Mouse (Mus musculus) midbrain, postnatal 0 days (tissue): ENCODE measurements around the gene Lmx1a. TPM values are rescaled to one million over a fixed set of nuclear protein-coding genes. Genes with fewer than 3 reads are reported as not detected.

Experiments used
- ATAC-seq: fragments of 200-750 bp; cut with Nextera tagmentation; 2 replicates; pipeline ENCODE4 v1.8.0; 2017; ENCODE audit warnings: moderate number of reproducible peaks, mild to moderate bottlenecking, moderate TSS enrichment, moderate library complexity; ENCODE audit not compliant: low FRiP score
- DNase-seq: peaks from one replicate; pipeline ENCODE4 v3.0.0-alpha.2; 2015; ENCODE audit warnings: low spot score
- H3K27ac ChIP-seq: fragments of 300-500 bp; sonication (generic); 2 replicates; pipeline ENCODE4 v1.5.1; 2014; ENCODE audit warnings: low read depth, mild to moderate bottlenecking, low read length, mixed read lengths
- H3K27me3 ChIP-seq: fragments of 300-500 bp; sonication (generic); 2 replicates; pipeline ENCODE4 v1.6.1; 2014; ENCODE audit warnings: low read length, control low read depth, mixed read lengths; ENCODE audit not compliant: insufficient read depth
- H3K36me3 ChIP-seq: fragments of 300-500 bp; sonication (generic); 2 replicates; pipeline ENCODE4 v1.6.1; 2014; ENCODE audit warnings: low read length, control low read depth, mixed read lengths; ENCODE audit not compliant: insufficient read depth
- H3K4me1 ChIP-seq: fragments of 300-500 bp; sonication (generic); 2 replicates; pipeline ENCODE4 v1.6.1; 2014; ENCODE audit warnings: mild to moderate bottlenecking, control low read depth, antibody characterized with exemption, low read length, mixed read lengths; ENCODE audit not compliant: insufficient read depth
- H3K4me2 ChIP-seq: fragments of 300-500 bp; sonication (generic); 2 replicates; pipeline ENCODE4 v1.6.1; 2014; ENCODE audit warnings: low read depth, mild to moderate bottlenecking, low read length, mixed read lengths; ENCODE audit not compliant: poor library complexity, severe bottlenecking
- H3K4me3 ChIP-seq: fragments of 300-500 bp; sonication (generic); 2 replicates; pipeline ENCODE4 v1.5.1; 2014; ENCODE audit warnings: low read depth, mild to moderate bottlenecking, low read length, moderate library complexity
- H3K9ac ChIP-seq: fragments of 300-500 bp; sonication (generic); replicated peaks from 2 replicates; pipeline ENCODE4 v1.6.1; 2014; ENCODE audit warnings: mild to moderate bottlenecking, low read length, moderate library complexity, mixed read lengths; ENCODE audit not compliant: poor library complexity, severe bottlenecking
- H3K9me3 ChIP-seq: fragments of 300-500 bp; sonication (generic); 2 replicates; pipeline ENCODE4 v1.6.1; 2016; ENCODE audit warnings: low read length, control low read depth
- CTCF ChIP-seq: IDR thresholded peaks from 2 replicates; pipeline ENCODE4 v1.5.1; 2016; ENCODE audit warnings: antibody characterized with exemption, mild to moderate bottlenecking
- WGBS: fragments of 180-500 bp; shearing (Covaris S2); extraction: QIAGEN DNeasy Blood & Tissue Kit; methylation state at CpG from one replicate; pipeline ENCODE4 v1.1.7; 2014; 5-methylcytosine and 5-hydroxymethylcytosine counted together
- polyA plus RNA-seq: library from polyadenylated mRNA; unstranded; fragments of >200 nt; fragmentation: Nextera tagmentation; extraction: Ambion mirVana; gene quantifications from 2 replicates; pipeline ENCODE4 v1.2.1, GENCODE M21; 2015
- total RNA-seq: library from RNA; depleted of rRNA; stranded (reverse); fragments of >200 nt; gene quantifications from 2 replicates; pipeline ENCODE4 v1.2.3, GENCODE M21; 2014

The Lmx1a gene
- total and polyA plus RNA-seq, 2 experiments from 2014 or later, result 3.2 to 6.3 TPM

- peaks cover 65% of the 10 kb centered on the region for H3K27me3 ChIP-seq
- H3K4me3 ChIP-seq, result peak overlapping the region; percentile 13
- no peak for TF ChIP-seq CTCF
- no peaks in the 10 kb centered on the region for H3K9me3 ChIP-seq
- peak overlapping the region; percentile 18; the same call in 1 of the 2 replicates for H3K4me2 ChIP-seq
- no peak overlapping the region for H3K27ac ChIP-seq
- peaks cover 8% of the 10 kb centered on the region for H3K4me1 ChIP-seq
- no peak for DNase-seq
- no peak for ATAC-seq
- no peaks in the 10 kb centered on the region for H3K36me3 ChIP-seq
- H3K9ac ChIP-seq, result no peak overlapping the region
- WGBS, result under 1% methylated on average over 44 of the region's 44 CpGs
Measured at GRCm38 (mm10) chr1:167691911-167692682, 3.1 kb downstream of the Lmx1a start.

GRCm38 (mm10) chr1:167692683-167693045, 3.6 kb downstream of the Lmx1a start:
- Histone ChIP-seq H3K36me3 (no peaks in the 10 kb centered on the region), H3K4me1 (peaks cover 8% of the 10 kb centered on the region), H3K4me3 (peak overlapping the region; percentile 13; the same call in 1 of the 2 replicates), H3K4me2 (no peak overlapping the region), H3K27ac (no peak overlapping the region), H3K9me3 (no peaks in the 10 kb centered on the region), H3K9ac (no peak overlapping the region), H3K27me3 (peaks cover 59% of the 10 kb centered on the region)
- no peak for TF ChIP-seq CTCF
- WGBS, result 2% methylated on average over 7 of the region's 7 CpGs
- DNase-seq, result no peak
- ATAC-seq, result no peak

DNA sequence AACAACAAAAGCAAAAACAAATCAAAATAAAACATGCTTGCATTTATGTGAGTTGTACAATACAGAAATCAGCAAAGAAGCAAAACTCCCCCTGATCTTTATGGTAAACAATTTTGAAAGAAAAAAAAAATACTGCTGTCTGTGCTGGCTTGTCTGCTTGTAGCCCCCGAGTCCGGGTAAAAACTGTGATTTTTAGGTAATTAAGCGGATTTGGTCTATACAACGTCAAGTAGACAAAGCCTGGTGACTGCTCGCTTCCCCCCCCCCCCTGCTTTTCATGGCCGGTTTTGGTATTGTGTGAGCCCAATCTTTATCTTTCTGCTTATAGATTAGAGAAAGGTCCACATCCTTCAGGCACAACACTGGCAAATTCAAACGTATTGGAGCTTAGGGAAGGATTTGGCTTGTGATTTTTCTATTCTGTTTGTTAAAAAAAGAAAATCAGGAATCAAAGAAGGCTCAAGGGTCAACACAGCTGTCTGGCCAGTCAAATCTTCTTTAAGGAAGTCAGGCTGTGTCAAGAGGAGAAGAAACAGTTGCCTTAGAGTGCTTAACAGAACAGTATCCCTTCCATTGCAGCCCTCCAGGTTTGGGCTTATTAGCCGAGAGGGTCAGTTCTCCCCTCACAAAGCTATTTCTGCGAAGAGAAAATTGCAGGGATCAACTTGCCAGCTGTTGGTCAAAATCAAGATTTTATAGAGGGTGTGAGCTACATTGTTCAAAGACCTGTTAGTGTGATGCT, 4.6 kb downstream of the Lmx1a start:
- no peak for TF ChIP-seq CTCF
- H3K4me2 ChIP-seq, result no peak overlapping the region
- DNase-seq, result no peak
- no peak overlapping the region for H3K9ac ChIP-seq
- H3K9me3 ChIP-seq, result no peaks in the 10 kb centered on the region
- H3K4me1 ChIP-seq, result peaks cover 5% of the 10 kb centered on the region
- no peak overlapping the region for H3K4me3 ChIP-seq
- peaks cover 51% of the 10 kb centered on the region for H3K27me3 ChIP-seq
- WGBS, result 3% methylated on average over 9 of the region's 9 CpGs
- no peak for ATAC-seq
- H3K27ac ChIP-seq, result no peak overlapping the region
- no peaks in the 10 kb centered on the region for H3K36me3 ChIP-seq

- 20% methylated on average over 3 of the region's 3 CpGs for WGBS
Measured at GRCm38 (mm10) chr1:167694731-167695130, 5.7 kb downstream of the Lmx1a start.

DNA sequence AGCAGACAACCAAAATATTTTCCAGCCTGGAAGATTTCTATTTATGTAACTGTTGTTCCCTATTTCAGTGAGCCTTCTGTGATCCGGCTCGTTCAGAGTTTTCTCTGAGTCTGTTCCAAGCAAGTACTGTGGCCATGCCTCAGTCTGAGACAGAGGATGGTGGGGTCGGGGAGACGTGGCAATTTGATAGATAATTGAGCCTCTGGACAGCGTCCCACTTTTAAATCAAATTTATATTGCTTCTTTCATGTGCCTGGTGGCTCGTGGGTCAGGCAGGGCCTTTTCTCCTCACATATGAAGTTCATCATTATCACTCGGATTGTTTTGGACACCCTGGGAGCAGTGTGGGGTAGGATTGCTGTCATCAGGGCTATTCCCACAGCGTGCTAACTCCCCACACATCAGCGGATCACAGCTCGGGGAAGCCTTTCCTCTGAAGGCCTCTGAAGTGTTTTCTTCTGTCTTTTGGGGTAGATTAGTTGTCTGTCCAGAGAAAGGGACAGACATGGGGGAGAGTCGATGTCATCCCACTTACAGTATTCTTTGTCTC, 6.9 kb downstream of the Lmx1a start:
- peaks cover 49% of the 10 kb centered on the region for H3K27me3 ChIP-seq
- H3K4me1 ChIP-seq, result no peaks in the 10 kb centered on the region
- 46% methylated on average over 11 of the region's 11 CpGs for WGBS
- DNase-seq, result no peak
- no peak overlapping the region for H3K4me3 ChIP-seq
- H3K27ac ChIP-seq, result no peak overlapping the region
- TF ChIP-seq CTCF, result no peak
- H3K4me2 ChIP-seq, result no peak overlapping the region
- H3K36me3 ChIP-seq, result no peaks in the 10 kb centered on the region
- no peak for ATAC-seq
- no peaks in the 10 kb centered on the region for H3K9me3 ChIP-seq
- H3K9ac ChIP-seq, result no peak overlapping the region

More at GRCm38 (mm10) chr1:167694731-167695130, 5.7 kb downstream of the Lmx1a start:
- Histone ChIP-seq H3K36me3 (no peaks in the 10 kb centered on the region), H3K4me1 (no peaks in the 10 kb centered on the region), H3K27ac (no peak overlapping the region), H3K4me2 (no peak overlapping the region), H3K4me3 (no peak overlapping the region), H3K27me3 (peaks cover 51% of the 10 kb centered on the region), H3K9ac (no peak overlapping the region), H3K9me3 (no peaks in the 10 kb centered on the region)
- DNase-seq, result no peak
- TF ChIP-seq CTCF, result no peak
- no peak for ATAC-seq

DNA sequence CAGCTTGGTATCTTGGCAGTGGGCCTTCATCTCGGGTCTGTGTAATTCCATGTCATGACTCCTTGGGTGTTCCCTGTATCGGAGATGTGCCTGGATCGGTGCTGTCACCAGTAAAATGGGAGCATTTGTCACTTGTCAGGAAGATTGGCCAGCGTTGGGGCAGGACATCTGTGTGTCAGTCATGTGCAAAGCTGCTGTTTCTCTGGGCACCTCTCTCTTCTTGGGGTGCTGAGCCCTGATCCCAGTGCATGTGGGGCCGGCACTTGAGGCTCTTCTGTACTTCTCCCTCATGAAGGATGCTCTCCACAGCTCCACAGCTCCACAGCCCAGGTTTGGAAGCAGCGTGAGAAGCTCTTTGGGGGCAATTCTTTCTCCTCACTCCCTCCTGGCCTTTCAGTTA, 10.7 kb downstream of the Lmx1a start:
- no peak overlapping the region for H3K4me2 ChIP-seq
- ATAC-seq, result no peak
- H3K9ac ChIP-seq, result no peak overlapping the region
- DNase-seq, result no peak
- 35% methylated on average over 6 of the region's 6 CpGs for WGBS
- no peak overlapping the region for H3K27ac ChIP-seq
- H3K36me3 ChIP-seq, result no peaks in the 10 kb centered on the region
- H3K9me3 ChIP-seq, result no peaks in the 10 kb centered on the region
- no peak for TF ChIP-seq CTCF
- peaks cover 36% of the 10 kb centered on the region for H3K27me3 ChIP-seq
- H3K4me3 ChIP-seq, result no peak overlapping the region
- no peaks in the 10 kb centered on the region for H3K4me1 ChIP-seq
